Mouse (Mus musculus) heart, embryonic 13.5 days (tissue): ENCODE results near the gene 6820408C15Rik. TPM values are rescaled to one million over a fixed set of nuclear protein-coding genes. Genes with fewer than 3 reads are reported as not detected.

Experiments used
- ATAC-seq: fragments of 200-750 bp; cut with Nextera tagmentation; 2 replicates; pipeline ENCODE4 v1.8.0; 2017; ENCODE audit warnings: moderate TSS enrichment; ENCODE audit not compliant: insufficient number of reproducible peaks, low FRiP score, low TSS enrichment; ENCODE audit errors: extremely low read depth
- H3K27ac ChIP-seq: fragments of 300-500 bp; sonication (generic); replicated peaks from 2 replicates; pipeline ENCODE4 v1.5.1; 2015; ENCODE audit warnings: moderate library complexity, mild to moderate bottlenecking, inconsistent platforms
- H3K27me3 ChIP-seq: fragments of 300-500 bp; sonication (generic); replicated peaks from 2 replicates; pipeline ENCODE4 v1.6.1; 2015; ENCODE audit warnings: mild to moderate bottlenecking, inconsistent platforms
- H3K36me3 ChIP-seq: fragments of 300-500 bp; sonication (generic); 2 replicates; pipeline ENCODE4 v1.6.1; 2015; ENCODE audit warnings: mild to moderate bottlenecking, inconsistent platforms
- H3K4me1 ChIP-seq: fragments of 300-500 bp; sonication (generic); 2 replicates; pipeline ENCODE4 v1.6.1; 2015; ENCODE audit warnings: inconsistent platforms
- H3K4me2 ChIP-seq: fragments of 300-500 bp; sonication (generic); 2 replicates; pipeline ENCODE4 v1.6.1; 2015; ENCODE audit warnings: inconsistent platforms, mild to moderate bottlenecking, moderate library complexity
- H3K4me3 ChIP-seq: fragments of 300-500 bp; sonication (generic); 2 replicates; pipeline ENCODE4 v1.5.1; 2015; ENCODE audit warnings: moderate library complexity, mild to moderate bottlenecking, inconsistent platforms
- H3K9ac ChIP-seq: fragments of 300-500 bp; sonication (generic); 2 replicates; pipeline ENCODE4 v1.6.1; 2015; ENCODE audit warnings: inconsistent platforms, mild to moderate bottlenecking, moderate library complexity
- H3K9me3 ChIP-seq: fragments of 300-500 bp; sonication (generic); 2 replicates; pipeline ENCODE4 v1.6.1; 2016; ENCODE audit warnings: inconsistent platforms
- WGBS: fragments of 180-500 bp; shearing (Covaris S2); methylation state at CpG from one replicate; pipeline ENCODE4 v1.1.7; 2015; ENCODE audit warnings: mixed read lengths; 5-methylcytosine and 5-hydroxymethylcytosine counted together
- polyA plus RNA-seq: library from polyadenylated mRNA; unstranded; fragments of >200 nt; fragmentation: Nextera tagmentation; extraction: Ambion mirVana; gene quantifications from 2 replicates; pipeline ENCODE4 v1.2.1, GENCODE M21; 2015

6820408C15Rik gene
- polyA plus RNA-seq, 1 experiment from 2014 or later, result 1.8 TPM

GRCm38 (mm10) chr2:152480881-152481280 lies 65.5 kb downstream of the 6820408C15Rik start:
- WGBS, result 62% methylated on average over 3 of the region's 3 CpGs

DNA sequence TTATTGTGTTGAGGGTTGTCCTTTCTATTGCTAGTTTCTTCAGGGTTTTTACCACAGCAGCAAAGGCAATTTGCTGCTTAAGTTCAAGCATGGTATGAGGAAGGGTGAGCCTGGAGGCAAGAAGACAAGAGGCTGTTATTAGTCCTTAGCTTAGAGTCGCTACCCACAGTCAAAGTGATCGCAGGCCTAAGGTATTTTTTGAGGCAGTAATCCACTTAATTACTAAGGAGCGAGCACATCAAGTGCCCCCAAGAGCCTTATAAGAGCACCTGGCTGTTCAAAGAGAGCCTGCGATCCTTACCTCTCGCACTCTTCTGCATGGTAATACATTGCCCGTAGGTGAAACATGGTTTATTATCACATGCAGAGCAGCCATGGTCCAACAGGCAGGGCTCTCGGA lies 66.3 kb downstream of the 6820408C15Rik start:
- Histone ChIP-seq H3K9ac (no peak overlapping the region), H3K4me3 (no peak overlapping the region), H3K27me3 (0 out of 2 replicates have a peak, but pooled peaks cover 3% of the 10 kb centered on the region), H3K36me3 (no peaks in the 10 kb centered on the region), H3K4me1 (no peaks in the 10 kb centered on the region), H3K27ac (no peak overlapping the region), H3K4me2 (no peak overlapping the region), H3K9me3 (no peaks in the 10 kb centered on the region)
- 77% methylated on average over 7 of the region's 7 CpGs for WGBS
- ATAC-seq, result no peak

More at GRCm38 (mm10) chr2:152480881-152481280, 65.5 kb downstream of the 6820408C15Rik start:
- Histone ChIP-seq H3K27me3 (0 out of 2 replicates have a peak, but pooled peaks cover 3% of the 10 kb centered on the region), H3K4me2 (no peak overlapping the region), H3K9me3 (no peaks in the 10 kb centered on the region), H3K4me3 (no peak overlapping the region), H3K9ac (no peak overlapping the region), H3K27ac (no peak overlapping the region), H3K4me1 (no peaks in the 10 kb centered on the region), H3K36me3 (no peaks in the 10 kb centered on the region)
- no peak for ATAC-seq

- no peak overlapping the region for H3K9ac ChIP-seq
Observed at GRCm38 (mm10) chr2:152487024-152487423, 71.6 kb downstream of the 6820408C15Rik start.

DNA sequence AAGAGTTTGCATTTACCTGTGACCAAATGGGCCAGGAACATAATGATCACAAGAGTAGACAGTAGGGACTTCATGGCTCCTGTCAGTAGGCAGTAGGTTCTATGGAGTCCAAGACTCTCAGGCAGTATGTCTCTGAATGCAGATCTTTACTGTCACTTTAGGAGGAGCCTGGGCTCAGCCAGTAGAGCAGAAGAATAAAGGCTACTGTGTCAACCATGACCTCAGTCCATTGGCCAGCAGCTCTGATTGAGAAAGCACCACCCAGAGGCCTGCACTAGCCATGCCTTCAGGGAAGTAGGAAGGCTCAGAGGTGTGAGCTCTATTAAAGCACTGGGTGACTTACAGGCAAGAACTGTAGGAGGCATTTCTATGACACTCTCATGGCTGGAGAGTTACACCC lies 74.7 kb downstream of the 6820408C15Rik start, which contains the start of gene Defb22:
Gene Defb22, minus strand, starts transcription at position 101 of the 400 bp plus-strand sequence.
- Histone ChIP-seq H3K27me3 (no peaks in the 10 kb centered on the region), H3K27ac (no peak within 1 kb of the TSS), H3K9ac (no peak within 1 kb of the TSS), H3K9me3 (peaks cover 3% of the 10 kb centered on the region; the same call in 1 of the 2 replicates), H3K4me1 (no peaks in the 10 kb centered on the region), H3K4me2 (no peak within 1 kb of the TSS), H3K36me3 (no peaks in the 10 kb centered on the region), H3K4me3 (no peak within 1 kb of the TSS)
- ATAC-seq, result no peak

More at GRCm38 (mm10) chr2:152487024-152487423, 71.6 kb downstream of the 6820408C15Rik start:
- peaks cover 3% of the 10 kb centered on the region; the same call in 1 of the 2 replicates for H3K9me3 ChIP-seq
- ATAC-seq, result no peak
- no peak overlapping the region for H3K4me3 ChIP-seq
- WGBS, result 68% methylated on average over 2 of the region's 2 CpGs
- no peaks in the 10 kb centered on the region for H3K4me1 ChIP-seq
- no peaks in the 10 kb centered on the region for H3K36me3 ChIP-seq
- no peaks in the 10 kb centered on the region for H3K27me3 ChIP-seq
- no peak overlapping the region for H3K4me2 ChIP-seq
- no peak overlapping the region for H3K27ac ChIP-seq

DNA sequence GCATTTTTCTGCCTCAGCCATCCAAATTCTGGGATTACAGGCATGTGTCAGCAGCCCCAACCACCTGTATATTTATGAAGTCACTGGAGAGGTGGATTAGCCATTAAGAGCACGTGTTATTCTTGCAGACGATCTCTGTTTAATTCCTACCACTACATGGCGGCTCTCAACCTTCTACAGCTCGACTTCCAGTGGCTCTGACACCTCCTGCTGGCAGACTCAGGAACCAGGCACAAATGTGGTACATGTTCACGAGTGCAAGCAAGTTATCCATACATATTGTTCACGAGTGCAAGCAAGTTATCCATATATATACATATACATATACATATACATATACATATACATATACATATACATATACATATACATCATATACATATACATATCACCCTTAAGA lies 77.8 kb downstream of the 6820408C15Rik start:
- no peak overlapping the region for H3K4me3 ChIP-seq
- 59% methylated on average over 6 of the region's 6 CpGs for WGBS
- no peak overlapping the region for H3K9ac ChIP-seq
- ATAC-seq, result no peak
- H3K4me1 ChIP-seq, result no peaks in the 10 kb centered on the region
- no peaks in the 10 kb centered on the region for H3K36me3 ChIP-seq
- no peaks in the 10 kb centered on the region for H3K27me3 ChIP-seq
- H3K4me2 ChIP-seq, result no peak overlapping the region
- no peaks in the 10 kb centered on the region for H3K9me3 ChIP-seq
- no peak overlapping the region for H3K27ac ChIP-seq

Other genes with a start within 250 kb of the 6820408C15Rik start
- 52.5 and 71.1 TPM in 2 replicates for gene Csnk2a1, start 188.7 kb upstream of the 6820408C15Rik start, polyA plus RNA-seq
- 29.1 and 30.4 TPM in 2 replicates for gene Tbc1d20, start 121.8 kb upstream of the 6820408C15Rik start, polyA plus RNA-seq
- gene Rbck1, start 82.9 kb upstream of the 6820408C15Rik start, polyA plus RNA-seq, result 60.7 and 66.3 TPM in 2 replicates
- 4.5 and 6.5 TPM in 2 replicates for gene Trib3, start 71.6 kb upstream of the 6820408C15Rik start, polyA plus RNA-seq
- 2.5 and 3.7 TPM in 2 replicates for gene Nrsn2, start 38.9 kb upstream of the 6820408C15Rik start, polyA plus RNA-seq
- gene Sox12, start 17.5 kb upstream of the 6820408C15Rik start, polyA plus RNA-seq, result 8.0 and 8.2 TPM in 2 replicates
- gene Zcchc3, start 560 bp upstream of the 6820408C15Rik start, polyA plus RNA-seq, result 35.1 and 35.9 TPM in 2 replicates
- gene Defb23, start 49.0 kb downstream of the 6820408C15Rik start, polyA plus RNA-seq, result not detected in 2 replicates
- not detected in 2 replicates for gene Defb20, start 61.5 kb downstream of the 6820408C15Rik start, polyA plus RNA-seq
- gene Defb22, start 74.6 kb downstream of the 6820408C15Rik start, polyA plus RNA-seq, result not detected in 2 replicates
- not detected in 2 replicates for gene Defb26, start 96.1 kb downstream of the 6820408C15Rik start, polyA plus RNA-seq
- gene Defb28, start 102.7 kb downstream of the 6820408C15Rik start, polyA plus RNA-seq, result not detected in 2 replicates
- gene Defb29, start 124.5 kb downstream of the 6820408C15Rik start, polyA plus RNA-seq, result not detected in 2 replicates
- not detected in 2 replicates for gene Gm17416, start 153.8 kb downstream of the 6820408C15Rik start, polyA plus RNA-seq
- gene Defb21, start 157.2 kb downstream of the 6820408C15Rik start, polyA plus RNA-seq, result not detected in 2 replicates
- gene Defb19, start 164.7 kb downstream of the 6820408C15Rik start, polyA plus RNA-seq, result 0.75 and 1.0 TPM in 2 replicates
- not detected in 2 replicates for gene Defb45, start 183.8 kb downstream of the 6820408C15Rik start, polyA plus RNA-seq
- not detected in 2 replicates for gene Defb36, start 188.7 kb downstream of the 6820408C15Rik start, polyA plus RNA-seq
- gene Defb25, start 207.5 kb downstream of the 6820408C15Rik start, polyA plus RNA-seq, result 0.68 and 1.1 TPM in 2 replicates
- 10.5 and 12.6 TPM in 2 replicates for gene Rem1, start 211.4 kb downstream of the 6820408C15Rik start, polyA plus RNA-seq